Mouse (Mus musculus): ENCODE measurements around the gene Heatr3. TPM values are rescaled to one million over a fixed set of nuclear protein-coding genes. Genes with fewer than 3 reads are reported as not detected.
"Not testable (repeated sequence)": the region's sequence is repeated elsewhere in the genome, so short reads cannot be mapped to it uniquely, and the experiment has no call there.

Gene Heatr3
- polyA plus RNA-seq, 1 experiment from 2014 or later, result 34.6 TPM

DNA sequence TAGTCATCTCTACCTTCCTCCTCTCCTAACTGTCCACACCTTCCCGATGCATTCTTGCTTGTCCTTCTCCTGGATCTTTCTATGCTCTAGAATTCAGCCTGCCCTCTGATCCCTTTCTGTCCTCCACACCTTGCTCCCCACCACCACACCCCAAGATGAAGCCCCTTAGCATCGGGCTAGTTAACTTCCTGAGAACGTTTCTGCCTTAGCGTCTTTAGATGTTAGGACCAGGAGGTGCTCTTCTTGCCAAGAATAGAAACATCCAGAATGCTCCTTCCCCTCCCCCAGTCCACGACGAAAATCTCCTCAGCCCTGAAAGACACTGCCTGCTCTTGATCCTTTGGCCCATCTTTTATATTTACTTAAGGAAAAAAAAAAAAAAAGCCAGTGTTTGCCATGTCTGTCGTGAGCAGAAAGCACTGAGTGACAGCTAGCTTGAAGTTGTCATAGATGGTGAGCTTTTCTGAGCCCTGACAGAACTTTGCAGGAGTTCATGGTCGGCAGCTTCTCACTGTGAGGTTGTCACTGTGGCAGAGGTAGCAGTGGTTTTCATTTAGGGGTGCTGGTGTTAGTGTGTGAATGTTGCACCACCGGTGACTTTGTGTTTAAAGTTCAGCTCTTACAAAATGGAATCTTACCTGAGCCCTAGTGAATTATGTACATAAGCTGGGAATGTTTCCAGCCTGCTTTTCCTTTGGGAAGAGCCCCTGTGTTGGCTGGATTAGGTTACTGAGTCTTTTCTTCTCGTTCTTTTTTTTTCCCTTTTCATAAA, 63.3 kb downstream of the Heatr3 start:
- H3K36me3 ChIP-seq (ENCODE audit: control insufficient read depth, insufficient read depth, low read length), result no peaks in the 10 kb centered on the region
- peak overlapping the region; percentile 87 for H3K4me3 ChIP-seq (replicated peaks; ENCODE audit: low read length)
- H3K27me3 ChIP-seq (ENCODE audit: control insufficient read depth, insufficient read depth, low read length), result no peaks in the 10 kb centered on the region
- no peak for ATAC-seq (ENCODE audit: insufficient read depth, low FRiP score)
- peaks cover 17% of the 10 kb centered on the region for H3K4me1 ChIP-seq (ENCODE audit: control insufficient read depth, insufficient read depth, low read length)
- no peak overlapping the region for H3K27ac ChIP-seq (ENCODE audit: low read length)
- no peaks in the 10 kb centered on the region for H3K9me3 ChIP-seq (replicated peaks; ENCODE audit: control insufficient read depth, low read length)
- 9% methylated on average over 10 of the region's 10 CpGs for WGBS
- H3K9ac ChIP-seq (ENCODE audit: low read length), result peak overlapping the region; percentile 93
- H3K4me2 ChIP-seq (ENCODE audit: low read depth, low read length), result peak overlapping the region; percentile 94

DNA sequence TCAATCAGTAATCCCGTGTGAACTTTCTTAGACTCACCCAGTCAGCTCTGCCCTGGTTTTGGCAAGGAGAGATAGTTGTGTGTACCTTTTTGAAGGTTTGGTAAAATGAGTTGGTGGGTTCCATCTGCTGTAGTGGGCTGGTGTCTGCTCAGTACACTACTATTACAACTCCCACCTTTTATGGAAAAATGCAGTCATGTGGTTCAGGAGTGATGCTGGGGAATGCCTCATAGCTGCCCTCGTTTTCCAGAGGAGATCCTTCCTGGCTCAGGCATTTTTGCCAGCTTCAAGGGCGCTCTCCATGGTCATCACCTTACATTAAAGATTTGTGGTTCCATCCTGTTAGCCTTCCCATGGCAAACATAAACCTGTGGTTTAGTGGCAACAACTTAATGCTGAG, 64.0 kb downstream of the Heatr3 start:
- Histone ChIP-seq H3K4me2 (ENCODE audit: low read depth, low read length) (peak overlapping the region; percentile 94), H3K4me1 (ENCODE audit: control insufficient read depth, insufficient read depth, low read length) (peaks cover 17% of the 10 kb centered on the region), H3K4me3 (replicated peaks; ENCODE audit: low read length) (no peak overlapping the region; the same call in 1 of the 2 replicates), H3K9ac (ENCODE audit: low read length) (0 out of 2 replicates have a peak overlapping the region, but pooled peaks have one; percentile 0), H3K9me3 (replicated peaks; ENCODE audit: control insufficient read depth, low read length) (no peaks in the 10 kb centered on the region), H3K27ac (ENCODE audit: low read length) (no peak overlapping the region), H3K36me3 (ENCODE audit: control insufficient read depth, insufficient read depth, low read length) (no peaks in the 10 kb centered on the region), H3K27me3 (ENCODE audit: control insufficient read depth, insufficient read depth, low read length) (no peaks in the 10 kb centered on the region)
- WGBS, result 45% methylated on average over 3 of the region's 3 CpGs
- no peak for ATAC-seq (ENCODE audit: insufficient read depth, low FRiP score)

DNA sequence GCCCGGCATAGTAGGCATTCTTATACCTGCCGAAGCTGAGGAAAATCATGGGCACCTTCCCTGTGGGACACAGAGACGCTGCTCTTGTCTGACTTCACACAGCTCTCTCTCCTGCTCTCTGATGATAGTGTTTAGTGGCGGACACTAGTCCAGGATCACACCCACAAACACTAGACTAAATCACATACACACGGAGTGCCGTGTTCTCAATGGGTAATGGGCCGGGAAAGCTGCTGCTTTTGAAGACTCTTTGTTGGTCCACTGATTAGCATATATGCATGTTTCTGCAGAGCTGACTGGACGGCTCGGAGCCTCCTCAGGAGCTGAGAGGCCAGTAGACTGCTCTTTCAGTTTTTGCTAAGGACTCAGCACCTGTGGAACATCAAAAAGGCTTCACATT, 68.4 kb downstream of the Heatr3 start:
- 82% methylated on average over 9 of the region's 9 CpGs for WGBS
- H3K4me3 ChIP-seq (replicated peaks; ENCODE audit: low read length), result no peak overlapping the region
- H3K36me3 ChIP-seq (ENCODE audit: control insufficient read depth, insufficient read depth, low read length), result no peaks in the 10 kb centered on the region
- ATAC-seq (ENCODE audit: insufficient read depth, low FRiP score), result no peak
- H3K4me1 ChIP-seq (ENCODE audit: control insufficient read depth, insufficient read depth, low read length), result peaks cover 10% of the 10 kb centered on the region
- H3K9ac ChIP-seq (ENCODE audit: low read length), result no peak overlapping the region
- no peaks in the 10 kb centered on the region for H3K9me3 ChIP-seq (replicated peaks; ENCODE audit: control insufficient read depth, low read length)
- no peak overlapping the region for H3K4me2 ChIP-seq (ENCODE audit: low read depth, low read length)
- no peak overlapping the region for H3K27ac ChIP-seq (ENCODE audit: low read length)
- no peaks in the 10 kb centered on the region for H3K27me3 ChIP-seq (ENCODE audit: control insufficient read depth, insufficient read depth, low read length)

DNA sequence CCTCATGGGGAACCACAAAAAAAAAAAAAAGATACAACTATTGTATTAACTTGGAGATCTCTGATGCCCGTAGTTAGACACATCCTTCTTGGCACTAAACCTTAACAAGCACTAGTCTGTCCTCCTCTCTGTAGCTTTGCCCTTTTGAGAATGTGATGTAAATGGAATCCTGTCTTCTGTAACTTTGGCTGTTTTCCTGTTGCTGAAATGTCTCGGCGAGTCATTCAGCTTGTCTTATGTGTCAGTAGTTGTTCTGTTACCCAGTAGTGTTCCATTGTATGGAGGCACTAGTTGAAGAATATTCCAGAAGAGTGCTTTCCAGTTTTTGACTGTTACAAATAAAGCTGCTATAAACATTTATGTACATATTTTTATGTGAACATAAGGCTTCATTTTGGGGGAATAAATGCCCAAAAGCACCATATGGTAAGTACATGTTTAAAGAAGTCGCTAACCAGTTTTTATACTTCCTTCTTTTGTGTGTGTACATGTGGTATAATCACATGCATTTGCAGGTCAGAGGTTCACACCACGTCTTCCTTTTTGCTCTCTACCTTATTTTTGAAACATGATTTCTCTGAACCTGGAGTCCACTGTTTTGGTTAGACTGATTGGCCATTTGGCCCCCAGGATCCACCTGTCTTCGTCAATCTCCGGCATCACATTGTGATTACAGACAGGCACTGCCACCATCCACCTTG, 69.6 kb downstream of the Heatr3 start:
- Histone ChIP-seq H3K9me3 (replicated peaks; ENCODE audit: control insufficient read depth, low read length) (no peaks in the 10 kb centered on the region), H3K4me3 (replicated peaks; ENCODE audit: low read length) (no peak overlapping the region), H3K27me3 (ENCODE audit: control insufficient read depth, insufficient read depth, low read length) (no peaks in the 10 kb centered on the region), H3K4me2 (ENCODE audit: low read depth, low read length) (no peak overlapping the region), H3K36me3 (ENCODE audit: control insufficient read depth, insufficient read depth, low read length) (no peaks in the 10 kb centered on the region), H3K9ac (ENCODE audit: low read length) (no peak overlapping the region), H3K27ac (ENCODE audit: low read length) (no peak overlapping the region), H3K4me1 (ENCODE audit: control insufficient read depth, insufficient read depth, low read length) (no peaks in the 10 kb centered on the region)
- ATAC-seq (ENCODE audit: insufficient read depth, low FRiP score), result no peak
- 84% methylated on average over 7 of the region's 7 CpGs for WGBS

DNA sequence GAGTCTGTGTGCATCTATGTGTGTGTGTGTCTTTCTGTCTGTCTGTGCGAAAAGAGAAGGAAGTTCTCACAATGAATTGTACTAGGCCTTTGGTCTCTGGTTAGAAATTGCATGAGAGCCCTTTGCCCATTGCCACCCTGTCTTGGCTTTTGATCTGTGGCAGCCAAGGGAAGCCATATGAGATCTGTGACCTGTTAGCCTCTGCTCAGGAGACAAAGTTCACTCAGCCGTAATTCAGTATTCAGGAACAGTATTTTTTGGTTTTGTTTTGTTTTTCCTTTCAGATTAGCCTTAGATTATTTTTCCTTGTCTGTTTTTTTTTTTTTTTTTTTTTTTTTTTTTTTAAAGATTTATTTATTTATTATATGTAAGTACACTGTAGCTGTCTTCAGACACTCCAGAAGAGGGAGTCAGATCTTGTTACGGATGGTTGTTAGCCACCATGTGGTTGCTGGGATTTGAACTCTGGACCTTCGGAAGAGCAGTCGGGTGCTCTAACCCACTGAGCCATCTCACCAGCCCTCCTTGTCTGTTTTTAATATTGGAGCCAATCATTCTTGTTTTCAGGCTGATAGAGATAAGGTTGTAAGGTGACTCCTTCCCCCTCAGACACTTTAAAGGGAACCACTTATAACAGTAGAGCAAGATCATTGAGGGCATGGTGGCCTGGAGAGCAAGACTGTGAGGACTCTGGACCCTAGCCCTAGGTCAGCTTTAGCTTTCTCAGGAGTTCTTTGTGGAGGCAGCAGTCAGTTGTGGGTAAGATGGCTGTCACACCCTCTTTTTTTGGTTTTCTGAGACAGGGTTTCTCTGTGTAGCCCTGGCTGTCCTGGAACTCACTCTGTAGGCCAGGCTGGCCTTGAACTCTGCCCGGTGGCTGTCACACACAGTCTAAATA, 72.5 kb downstream of the Heatr3 start:
- 88% methylated on average over 5 of the region's 6 CpGs for WGBS
- H3K4me3 ChIP-seq (replicated peaks; ENCODE audit: low read length); H3K27ac ChIP-seq (ENCODE audit: low read length); ATAC-seq (ENCODE audit: insufficient read depth, low FRiP score); H3K4me2 ChIP-seq (ENCODE audit: low read depth, low read length); H3K4me1 ChIP-seq (ENCODE audit: control insufficient read depth, insufficient read depth, low read length); H3K9ac ChIP-seq (ENCODE audit: low read length); H3K36me3 ChIP-seq (ENCODE audit: control insufficient read depth, insufficient read depth, low read length); H3K9me3 ChIP-seq (replicated peaks; ENCODE audit: control insufficient read depth, low read length); H3K27me3 ChIP-seq (ENCODE audit: control insufficient read depth, insufficient read depth, low read length): not testable (repeated sequence)

DNA sequence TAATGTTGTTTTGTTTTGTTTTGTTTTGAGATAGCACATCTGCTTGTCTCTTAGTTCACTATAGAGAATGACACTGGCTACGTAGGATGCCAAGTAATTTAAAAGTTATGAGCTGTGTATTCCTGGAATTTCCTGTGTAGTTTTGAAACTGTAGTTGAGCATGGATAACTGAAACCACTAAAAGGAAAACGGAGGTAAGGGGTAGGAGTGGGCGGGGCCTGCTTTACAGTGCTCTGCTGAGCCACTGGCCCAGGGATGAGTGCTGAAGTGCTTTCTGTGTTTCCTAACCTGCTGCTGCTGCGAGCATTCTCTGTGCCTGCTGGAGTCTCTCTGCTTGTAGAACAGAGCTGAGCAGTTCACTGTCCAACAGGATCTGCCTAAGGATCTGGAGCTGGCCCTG, 83.7 kb downstream of the Heatr3 start:
- H3K27ac ChIP-seq (ENCODE audit: low read length), result no peak overlapping the region
- H3K4me3 ChIP-seq (replicated peaks; ENCODE audit: low read length), result no peak overlapping the region
- H3K9ac ChIP-seq (ENCODE audit: low read length), result no peak overlapping the region
- H3K36me3 ChIP-seq (ENCODE audit: control insufficient read depth, insufficient read depth, low read length), result no peaks in the 10 kb centered on the region
- no peaks in the 10 kb centered on the region; the same call in 1 of the 2 replicates for H3K4me1 ChIP-seq (ENCODE audit: control insufficient read depth, insufficient read depth, low read length)
- 51% methylated on average over 4 of the region's 4 CpGs for WGBS
- ATAC-seq (ENCODE audit: insufficient read depth, low FRiP score), result no peak
- H3K9me3 ChIP-seq (replicated peaks; ENCODE audit: control insufficient read depth, low read length), result no peaks in the 10 kb centered on the region
- no peak overlapping the region for H3K4me2 ChIP-seq (ENCODE audit: low read depth, low read length)
- H3K27me3 ChIP-seq (ENCODE audit: control insufficient read depth, insufficient read depth, low read length), result no peaks in the 10 kb centered on the region

Small RNA genes lying within 50 kb of the gene (microRNA-seq; reads per million reads assigned to microRNA genes)
- gene Mir7071, result 1.2 reads per million

Other genes with a start within 250 kb of the Heatr3 start
- 4.9 and 7.0 TPM in 2 replicates for gene Zfp423, start 178.3 kb upstream of the Heatr3 start, polyA plus RNA-seq (2015; fragmentation: Nextera tagmentation; extraction: Ambion mirVana)
- 51.1 and 52.1 TPM in 2 replicates for gene Cnep1r1, start 19.1 kb upstream of the Heatr3 start, polyA plus RNA-seq (2015; fragmentation: Nextera tagmentation; extraction: Ambion mirVana)
- gene Tent4b, start 61.4 kb downstream of the Heatr3 start, polyA plus RNA-seq (2015; fragmentation: Nextera tagmentation; extraction: Ambion mirVana), result 5.6 and 5.9 TPM in 2 replicates
- 8.7 and 8.9 TPM in 2 replicates for gene Adcy7, start 134.5 kb downstream of the Heatr3 start, polyA plus RNA-seq (2015; fragmentation: Nextera tagmentation; extraction: Ambion mirVana)
- 33.1 and 35.0 TPM in 2 replicates for gene Brd7, start 224.3 kb downstream of the Heatr3 start, polyA plus RNA-seq (2015; fragmentation: Nextera tagmentation; extraction: Ambion mirVana)

All from stomach, embryonic 16.5 days (tissue).